Mouse (Mus musculus): ENCODE data around the gene Aqp9. TPM values are rescaled to one million over a fixed set of nuclear protein-coding genes. Genes with fewer than 3 reads are reported as not detected.

Aqp9 gene
- 10 to 100 TPM; 32.9 to 34.3 TPM for total RNA-seq (2023)

DNA sequence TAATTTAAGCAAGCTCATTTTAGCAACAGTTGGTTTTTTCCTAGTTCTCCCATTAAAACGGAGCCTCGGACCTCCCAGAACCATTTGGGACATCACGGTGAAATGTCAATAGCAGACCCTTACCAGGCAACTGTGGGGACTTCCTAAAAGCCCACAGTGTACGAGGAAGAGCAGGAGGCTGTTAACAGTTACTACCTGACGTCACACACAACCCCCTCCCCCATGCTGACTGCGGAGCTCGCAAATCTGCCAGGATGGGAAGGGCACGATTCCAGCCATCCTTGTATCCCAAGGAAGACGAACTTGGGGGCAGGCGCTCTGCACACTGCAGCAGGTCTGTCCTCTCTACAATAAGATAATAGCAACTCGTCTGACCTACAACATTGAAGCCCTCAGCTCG lies at the start of gene Aqp9:
Gene Aqp9, minus strand, starts transcription at position 172 of the 400 bp plus-strand sequence.

DNA sequence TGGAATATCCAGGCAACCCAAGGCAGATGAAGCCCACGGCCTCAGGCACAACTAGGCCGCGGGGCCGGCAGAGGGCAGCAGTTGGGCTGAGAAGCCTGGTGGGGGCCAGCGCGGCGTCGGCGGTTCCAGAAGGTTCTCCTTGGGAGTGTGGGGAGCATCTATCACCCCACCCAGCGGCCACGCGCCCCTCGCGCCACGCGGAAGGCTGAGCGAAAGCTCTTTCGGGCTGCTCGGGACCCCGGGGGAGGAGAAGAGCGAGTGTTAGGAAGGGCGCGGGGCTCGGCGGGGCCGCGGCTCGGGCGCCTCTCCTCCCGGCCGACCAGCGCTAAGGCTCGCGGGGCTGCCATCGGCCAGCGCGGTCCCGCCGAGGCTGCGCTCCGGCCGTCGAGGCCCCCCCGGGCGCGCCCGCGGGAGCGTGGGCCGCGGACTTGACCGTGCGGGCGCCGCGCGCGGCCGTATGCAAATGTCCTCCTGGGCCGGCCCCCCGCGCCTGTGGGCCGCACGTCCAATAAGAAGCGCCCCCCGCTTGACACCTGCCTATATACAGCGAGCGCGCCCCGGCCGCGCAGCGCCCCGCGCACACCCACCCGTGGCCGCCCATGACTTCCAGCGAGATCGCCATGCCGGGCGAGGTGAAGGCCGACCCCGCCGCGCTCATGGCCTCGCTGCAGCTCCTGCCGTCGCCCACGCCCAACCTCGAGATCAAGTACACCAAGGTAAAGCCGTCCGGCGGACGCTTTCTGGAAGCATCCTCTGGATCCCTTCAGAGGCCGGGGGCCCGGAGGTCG lies 47.0 kb upstream of the Aqp9 start, which contains the start of gene Aldh1a2:
Gene Aldh1a2, plus strand, starts transcription at position 542 of the 788 bp plus-strand sequence.

Other genes with a start within 250 kb of the Aqp9 start
- under 1 TPM; 0.46 to 0.53 TPM for gene Lipc, start 216.5 kb downstream of the Aqp9 start, total RNA-seq (2023)
- gene Aldh1a2, start 47.1 kb upstream of the Aqp9 start, total RNA-seq (2023), result not detected